Mouse (Mus musculus): ENCODE measurements around the gene Foxk1. TPM values are rescaled to one million over a fixed set of nuclear protein-coding genes. Genes with fewer than 3 reads are reported as not detected.

Gene Foxk1
- total RNA-seq (2014; rRNA removed), result 28.0 and 30.0 TPM in 2 replicates
- 4.9 and 7.1 TPM in 2 replicates for polyA plus RNA-seq (2015; fragmentation: Nextera tagmentation; extraction: Ambion mirVana)

DNA sequence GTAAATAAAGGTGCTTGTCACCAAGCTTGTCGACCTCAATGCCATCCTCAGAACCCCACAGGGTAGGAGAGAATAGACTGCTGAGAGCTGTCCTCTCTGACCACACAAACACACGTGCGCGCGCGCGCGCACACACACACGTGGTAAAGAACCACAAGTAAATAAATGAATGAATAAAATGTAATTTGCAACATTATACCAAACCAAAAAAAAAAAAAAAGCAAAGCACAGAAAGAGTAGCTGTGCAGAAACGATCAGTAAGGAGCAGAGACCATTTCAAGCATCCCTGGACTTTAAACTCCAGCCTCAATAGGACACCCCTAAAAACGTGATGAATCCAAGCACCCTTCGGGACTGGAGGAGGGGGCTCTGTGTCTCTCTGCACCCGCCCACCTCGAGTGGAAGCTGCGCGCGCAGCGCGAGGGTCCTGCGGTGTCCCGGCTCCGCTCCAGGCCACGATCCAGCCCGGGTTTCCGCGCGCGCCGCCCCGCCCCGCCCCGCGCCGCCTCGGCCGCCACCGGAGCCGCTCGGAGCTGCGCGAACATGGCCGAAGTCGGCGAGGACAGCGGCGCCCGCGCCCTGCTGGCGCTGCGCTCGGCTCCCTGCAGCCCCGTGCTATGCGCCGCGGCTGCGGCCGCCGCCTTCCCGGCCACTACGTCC lies at the start of gene Foxk1:
Gene Foxk1 (plus strand): TSS at position 517 of the 660 bp plus-strand sequence.
- ATAC-seq (ENCODE audit: low FRiP score) (peak; percentile 89), DNase-seq (ENCODE audit: low spot score) (peak; percentile 96)

DNA sequence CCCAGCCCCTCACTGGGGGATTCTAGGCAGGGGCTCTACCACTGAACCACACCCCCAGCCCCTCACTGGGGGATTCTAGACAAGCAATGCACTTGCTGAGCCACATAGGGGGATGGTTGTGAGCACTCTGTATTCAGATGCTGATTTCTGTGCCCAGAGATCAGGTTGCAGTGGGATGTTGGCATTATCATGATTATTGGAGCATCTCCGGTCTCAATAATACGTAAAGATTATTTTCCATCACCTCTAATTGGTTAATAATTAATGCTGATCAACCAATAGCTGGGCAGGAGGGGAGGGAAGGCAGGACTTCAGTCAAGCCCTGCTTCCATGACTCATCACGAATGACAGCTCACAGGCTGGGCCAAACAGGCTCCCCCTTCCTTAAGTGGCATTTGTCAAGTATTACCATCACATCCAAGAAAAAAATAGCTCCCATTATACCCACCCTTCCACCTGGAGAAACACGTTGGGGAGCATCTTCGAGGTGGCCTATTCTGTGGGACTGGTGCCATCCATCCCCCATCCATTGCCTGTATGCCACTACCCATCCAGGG lies 48.9 kb upstream of the Foxk1 start:
- H3K4me1 ChIP-seq (ENCODE audit: insufficient read depth, low read length), result no peaks in the 10 kb centered on the region
- no peak for TF ChIP-seq CTCF (IDR thresholded peaks at IDR 0.05)
- H3K9ac ChIP-seq (replicated peaks; ENCODE audit: low read length, poor library complexity, severe bottlenecking), result no peak overlapping the region
- H3K36me3 ChIP-seq (ENCODE audit: insufficient read depth, low read length), result no peaks in the 10 kb centered on the region
- H3K4me2 ChIP-seq (ENCODE audit: low read depth, low read length, poor library complexity, severe bottlenecking), result no peak overlapping the region
- WGBS, result 91% methylated on average over 5 of the region's 5 CpGs
- H3K27me3 ChIP-seq (ENCODE audit: insufficient read depth, low read length), result no peaks in the 10 kb centered on the region
- DNase-seq (ENCODE audit: low spot score) (no peak), ATAC-seq (ENCODE audit: low FRiP score) (no peak)
- H3K4me3 ChIP-seq (ENCODE audit: low read depth, low read length), result no peak overlapping the region
- H3K9me3 ChIP-seq (ENCODE audit: low read length), result no peaks in the 10 kb centered on the region
- H3K27ac ChIP-seq (ENCODE audit: low read depth, low read length), result no peak overlapping the region

More for the DNA sequence above, at the start of gene Foxk1:
- H3K27ac ChIP-seq (ENCODE audit: low read depth, low read length), result peak within 1 kb of the TSS; percentile 88
- no peak for TF ChIP-seq CTCF (IDR thresholded peaks at IDR 0.05)
- no peaks in the 10 kb centered on the region for H3K27me3 ChIP-seq (ENCODE audit: insufficient read depth, low read length)
- H3K36me3 ChIP-seq (ENCODE audit: insufficient read depth, low read length), result no peaks in the 10 kb centered on the region
- H3K4me1 ChIP-seq (ENCODE audit: insufficient read depth, low read length), result peaks cover 30% of the 10 kb centered on the region
- peak within 1 kb of the TSS; percentile 95 for H3K4me2 ChIP-seq (ENCODE audit: low read depth, low read length, poor library complexity, severe bottlenecking)
- WGBS, result under 1% methylated on average over 54 of the region's 60 CpGs
- peak within 1 kb of the TSS; percentile 98 for H3K9ac ChIP-seq (replicated peaks; ENCODE audit: low read length, poor library complexity, severe bottlenecking)
- H3K4me3 ChIP-seq (ENCODE audit: low read depth, low read length), result peak within 1 kb of the TSS; percentile 99
- no peaks in the 10 kb centered on the region for H3K9me3 ChIP-seq (ENCODE audit: low read length)

DNA sequence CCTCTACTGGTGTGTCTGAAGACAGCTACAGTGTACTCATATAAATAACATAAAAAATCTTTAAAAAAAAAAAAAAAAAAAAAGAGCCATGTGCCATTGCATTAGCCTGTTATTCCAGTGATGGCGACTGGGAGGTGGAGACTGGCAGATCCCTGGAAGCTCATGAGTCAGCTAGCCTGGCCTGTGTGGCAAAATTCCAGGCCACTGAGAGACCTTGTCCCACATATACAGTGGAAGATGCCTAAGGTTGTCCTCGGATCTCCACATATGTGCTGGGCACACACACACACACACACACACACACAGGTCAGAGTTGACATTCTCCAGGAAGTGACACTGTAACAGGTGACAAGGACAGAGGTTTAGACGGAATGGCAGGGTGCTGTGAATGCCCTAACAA lies 46.2 kb upstream of the Foxk1 start:
- H3K4me1 ChIP-seq (ENCODE audit: insufficient read depth, low read length), result no peaks in the 10 kb centered on the region
- H3K9ac ChIP-seq (replicated peaks; ENCODE audit: low read length, poor library complexity, severe bottlenecking), result no peak overlapping the region
- H3K4me2 ChIP-seq (ENCODE audit: low read depth, low read length, poor library complexity, severe bottlenecking), result no peak overlapping the region
- H3K4me3 ChIP-seq (ENCODE audit: low read depth, low read length), result no peak overlapping the region
- H3K27me3 ChIP-seq (ENCODE audit: insufficient read depth, low read length), result no peaks in the 10 kb centered on the region
- H3K9me3 ChIP-seq (ENCODE audit: low read length), result no peaks in the 10 kb centered on the region
- no peak overlapping the region for H3K27ac ChIP-seq (ENCODE audit: low read depth, low read length)
- DNase-seq (ENCODE audit: low spot score) (no peak), ATAC-seq (ENCODE audit: low FRiP score) (no peak)
- no peaks in the 10 kb centered on the region for H3K36me3 ChIP-seq (ENCODE audit: insufficient read depth, low read length)
- WGBS, result 90% methylated on average over 3 of the region's 3 CpGs
- TF ChIP-seq CTCF (IDR thresholded peaks at IDR 0.05), result no peak

DNA sequence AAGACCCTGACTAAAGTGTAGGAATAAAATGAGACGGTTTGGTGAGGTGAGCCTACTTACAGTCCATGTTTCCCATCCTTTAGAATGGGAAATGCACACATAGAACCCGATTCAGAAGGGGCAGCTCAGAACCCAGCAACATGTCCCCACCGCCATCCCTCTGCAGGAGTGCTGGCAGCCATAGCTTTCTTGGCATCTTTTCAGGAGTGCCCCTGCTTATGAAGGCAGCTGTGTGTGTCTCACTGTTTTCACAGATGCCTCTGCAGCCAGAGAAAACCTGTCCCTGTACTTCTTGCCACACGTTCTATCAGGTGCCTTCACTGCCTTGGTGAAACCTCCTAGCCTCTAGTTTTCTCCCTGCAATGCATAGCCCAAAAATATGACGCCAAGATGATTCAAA lies 40.1 kb upstream of the Foxk1 start:
- ATAC-seq (ENCODE audit: low FRiP score) (no peak), DNase-seq (ENCODE audit: low spot score) (peak; percentile 54)
- Histone ChIP-seq H3K9ac (replicated peaks; ENCODE audit: low read length, poor library complexity, severe bottlenecking) (no peak overlapping the region), H3K27me3 (ENCODE audit: insufficient read depth, low read length) (no peaks in the 10 kb centered on the region), H3K36me3 (ENCODE audit: insufficient read depth, low read length) (no peaks in the 10 kb centered on the region), H3K27ac (ENCODE audit: low read depth, low read length) (no peak overlapping the region), H3K4me3 (ENCODE audit: low read depth, low read length) (no peak overlapping the region), H3K4me2 (ENCODE audit: low read depth, low read length, poor library complexity, severe bottlenecking) (no peak overlapping the region), H3K4me1 (ENCODE audit: insufficient read depth, low read length) (no peaks in the 10 kb centered on the region), H3K9me3 (ENCODE audit: low read length) (no peaks in the 10 kb centered on the region)
- WGBS, result 61% methylated on average over 5 of the region's 5 CpGs
- TF ChIP-seq CTCF (IDR thresholded peaks at IDR 0.05), result no peak

DNA sequence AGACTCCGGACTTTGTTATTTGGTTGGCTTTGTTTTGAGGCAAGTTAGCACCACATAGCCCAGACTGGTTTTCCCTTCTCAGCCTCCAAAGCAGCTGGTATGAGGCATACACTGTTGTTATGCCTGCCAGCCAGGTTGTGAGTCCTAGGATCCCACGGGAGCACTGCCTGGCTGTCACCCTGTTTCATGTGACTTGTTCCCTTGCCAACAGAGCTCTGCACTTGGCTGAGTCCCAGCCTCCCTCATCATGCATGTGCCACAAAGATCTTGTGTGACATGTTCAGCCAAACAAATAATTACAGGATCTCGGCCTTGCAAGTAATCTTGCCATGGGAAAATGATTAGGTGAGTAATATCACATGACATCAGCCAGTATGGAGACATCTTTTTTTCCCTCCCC lies 38.4 kb upstream of the Foxk1 start:
- no peak for TF ChIP-seq CTCF (IDR thresholded peaks at IDR 0.05)
- Histone ChIP-seq H3K4me2 (ENCODE audit: low read depth, low read length, poor library complexity, severe bottlenecking) (no peak overlapping the region), H3K27ac (ENCODE audit: low read depth, low read length) (no peak overlapping the region), H3K9me3 (ENCODE audit: low read length) (no peaks in the 10 kb centered on the region), H3K4me3 (ENCODE audit: low read depth, low read length) (no peak overlapping the region), H3K4me1 (ENCODE audit: insufficient read depth, low read length) (no peaks in the 10 kb centered on the region), H3K27me3 (ENCODE audit: insufficient read depth, low read length) (no peaks in the 10 kb centered on the region), H3K9ac (replicated peaks; ENCODE audit: low read length, poor library complexity, severe bottlenecking) (no peak overlapping the region), H3K36me3 (ENCODE audit: insufficient read depth, low read length) (no peaks in the 10 kb centered on the region)
- 64% methylated on average over 3 of the region's 3 CpGs for WGBS
- ATAC-seq (ENCODE audit: low FRiP score) (no peak; the same call in 1 of the 2 replicates), DNase-seq (ENCODE audit: low spot score) (peak; percentile 93)

DNA sequence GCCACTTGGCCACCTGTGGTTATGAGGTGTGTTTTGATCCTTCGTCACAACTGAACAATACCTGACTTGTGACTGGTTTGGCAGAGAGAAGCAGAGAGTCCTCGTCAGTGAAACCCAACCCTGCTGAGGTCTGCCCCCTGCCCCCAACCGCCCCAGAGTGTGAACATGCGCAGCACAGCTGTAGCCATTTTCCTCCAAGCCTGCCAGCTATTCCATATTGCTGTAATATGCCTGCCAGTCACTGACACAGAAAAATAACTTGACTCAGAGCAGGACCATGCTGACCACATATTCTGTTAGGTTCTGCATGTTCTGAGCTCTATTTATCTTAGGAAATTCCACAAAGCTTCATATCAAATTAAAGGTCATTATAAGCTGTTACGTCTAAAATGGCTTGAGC lies 37.2 kb upstream of the Foxk1 start:
- Histone ChIP-seq H3K4me3 (ENCODE audit: low read depth, low read length) (no peak overlapping the region), H3K27me3 (ENCODE audit: insufficient read depth, low read length) (no peaks in the 10 kb centered on the region), H3K9ac (replicated peaks; ENCODE audit: low read length, poor library complexity, severe bottlenecking) (no peak overlapping the region), H3K4me2 (ENCODE audit: low read depth, low read length, poor library complexity, severe bottlenecking) (no peak overlapping the region), H3K27ac (ENCODE audit: low read depth, low read length) (no peak overlapping the region), H3K9me3 (ENCODE audit: low read length) (no peaks in the 10 kb centered on the region), H3K4me1 (ENCODE audit: insufficient read depth, low read length) (no peaks in the 10 kb centered on the region), H3K36me3 (ENCODE audit: insufficient read depth, low read length) (no peaks in the 10 kb centered on the region)
- no peak for DNase-seq (ENCODE audit: low spot score)
- no peak for TF ChIP-seq CTCF (IDR thresholded peaks at IDR 0.05)
- no peak for ATAC-seq (ENCODE audit: low FRiP score)
- WGBS, result 69% methylated on average over 5 of the region's 5 CpGs

Data from midbrain, postnatal 0 days (tissue).